Mouse (Mus musculus) neural tube, embryonic 11.5 days (tissue): ENCODE data around the gene Rnf223. TPM values are rescaled to one million over a fixed set of nuclear protein-coding genes. Genes with fewer than 3 reads are reported as not detected.

ENCODE experiments used
- ATAC-seq: fragments of 200-750 bp; cut with Nextera tagmentation; 2 replicates; pipeline ENCODE4 v1.8.0; 2017; ENCODE audit warnings: moderate number of reproducible peaks, mild to moderate bottlenecking, moderate TSS enrichment, moderate library complexity; ENCODE audit not compliant: insufficient read depth, low FRiP score, low TSS enrichment
- DNase-seq: peaks from one replicate; pipeline ENCODE4 v3.0.0-alpha.2; 2015; ENCODE audit warnings: low spot score
- H3K27ac ChIP-seq: fragments of 300-500 bp; sonication (generic); 2 replicates; pipeline ENCODE4 v1.5.1; 2014; ENCODE audit warnings: low read depth, mild to moderate bottlenecking, low read length
- H3K27me3 ChIP-seq: fragments of 300-500 bp; sonication (generic); 2 replicates; pipeline ENCODE4 v1.6.1; 2014; ENCODE audit warnings: mild to moderate bottlenecking, low read length, mixed read lengths; ENCODE audit not compliant: control insufficient read depth, insufficient read depth
- H3K36me3 ChIP-seq: fragments of 300-500 bp; sonication (generic); 2 replicates; pipeline ENCODE4 v1.6.1; 2014; ENCODE audit warnings: mild to moderate bottlenecking, low read length, moderate library complexity, mixed read lengths; ENCODE audit not compliant: control insufficient read depth, insufficient read depth
- H3K4me1 ChIP-seq: fragments of 300-500 bp; sonication (generic); 2 replicates; pipeline ENCODE4 v1.6.1; 2014; ENCODE audit warnings: low read length, mixed read lengths; ENCODE audit not compliant: control insufficient read depth, insufficient read depth
- H3K4me2 ChIP-seq: fragments of 300-500 bp; sonication (generic); 2 replicates; pipeline ENCODE4 v1.6.1; 2014; ENCODE audit warnings: low read depth, mild to moderate bottlenecking, moderate library complexity
- H3K4me3 ChIP-seq: fragments of 300-500 bp; sonication (generic); 2 replicates; pipeline ENCODE4 v1.5.1; 2014; ENCODE audit warnings: low read depth, low read length
- H3K9ac ChIP-seq: fragments of 300-500 bp; sonication (generic); 2 replicates; pipeline ENCODE4 v1.6.1; 2014; ENCODE audit warnings: mild to moderate bottlenecking, low read length
- H3K9me3 ChIP-seq: fragments of 300-500 bp; sonication (generic); 2 replicates; pipeline ENCODE4 v1.6.1; 2016; ENCODE audit warnings: low read length; ENCODE audit not compliant: control insufficient read depth
- WGBS: fragments of 180-500 bp; shearing (Covaris S2); extraction: QIAGEN DNeasy Blood & Tissue Kit; methylation state at CpG from one replicate; pipeline ENCODE4 v1.1.7; 2014; 5-methylcytosine and 5-hydroxymethylcytosine counted together
- polyA plus RNA-seq: library from polyadenylated mRNA; unstranded; fragments of >200 nt; fragmentation: Nextera tagmentation; extraction: Ambion mirVana; gene quantifications from 2 replicates; pipeline ENCODE4 v1.2.1, GENCODE M21; 2014

Rnf223 gene
- polyA plus RNA-seq, 1 experiment from 2014 or later = 0.73 TPM

DNA sequence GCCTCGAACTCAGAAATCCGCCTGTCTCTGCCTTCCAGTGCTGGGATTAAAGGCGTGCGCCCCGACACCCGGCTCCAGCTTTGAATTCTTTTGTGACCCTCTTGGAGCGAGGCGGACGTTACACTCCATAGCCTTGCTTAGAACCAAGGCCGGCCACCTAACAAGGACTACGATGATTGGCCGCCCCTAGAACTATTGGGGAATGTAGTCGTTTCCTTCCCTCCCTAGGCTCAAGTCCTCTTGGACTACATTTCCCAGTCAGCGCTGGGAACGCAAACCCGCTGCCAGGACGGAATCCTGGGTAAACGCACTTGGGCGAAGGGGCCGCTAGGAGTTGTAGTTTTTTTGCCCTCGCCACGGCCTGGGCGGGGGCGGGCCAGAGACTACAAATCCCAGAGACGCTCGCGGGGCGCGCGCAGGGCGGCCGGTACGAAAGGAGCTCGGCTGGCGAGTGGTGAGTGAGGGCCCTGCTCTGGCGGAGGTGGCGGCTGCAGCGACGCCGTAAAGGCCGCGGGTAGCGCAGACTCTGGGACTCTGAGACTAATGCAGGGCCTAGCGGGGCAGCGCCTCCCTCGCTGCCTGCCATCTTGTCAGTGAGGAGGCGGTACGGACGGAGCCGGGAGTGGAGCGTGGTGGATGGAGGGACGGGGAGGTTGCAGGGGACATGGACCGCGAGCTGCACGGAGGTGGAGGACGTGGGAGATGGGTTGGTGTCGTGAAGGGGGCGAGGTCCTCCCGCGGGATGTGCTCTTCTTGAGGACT lies 20.6 kb upstream of the Rnf223 start, which contains the start of gene 9430015G10Rik:
Gene 9430015G10Rik, plus strand, starts transcription at position 413 of the 762 bp plus-strand sequence.
- Histone ChIP-seq H3K36me3 (no peaks in the 10 kb centered on the region; the same call in 1 of the 2 replicates), H3K27me3 (no peaks in the 10 kb centered on the region), H3K4me3 (peak within 1 kb of the TSS; percentile 61), H3K4me2 (peak within 1 kb of the TSS; percentile 54), H3K9ac (peak within 1 kb of the TSS; percentile 77), H3K4me1 (no peaks in the 10 kb centered on the region), H3K27ac (peak within 1 kb of the TSS; percentile 74), H3K9me3 (no peaks in the 10 kb centered on the region)
- ATAC-seq (peak; percentile 98), DNase-seq (peak; percentile 100)
- 0% methylated on average over 60 of the region's 60 CpGs for WGBS

- no peak for ATAC-seq
- no peak overlapping the region for H3K9ac ChIP-seq
- DNase-seq = no peak
- no peaks in the 10 kb centered on the region for H3K9me3 ChIP-seq
- H3K36me3 ChIP-seq = peaks cover 39% of the 10 kb centered on the region
- no peak overlapping the region for H3K27ac ChIP-seq
- no peak overlapping the region for H3K4me2 ChIP-seq
- H3K4me1 ChIP-seq = no peaks in the 10 kb centered on the region
- H3K27me3 ChIP-seq = no peaks in the 10 kb centered on the region
- WGBS = 93% methylated on average over 7 of the region's 7 CpGs
- H3K4me3 ChIP-seq = no peak overlapping the region
Measured at GRCm38 (mm10) chr4:156124077-156124476, 6.2 kb upstream of the Rnf223 start.

DNA sequence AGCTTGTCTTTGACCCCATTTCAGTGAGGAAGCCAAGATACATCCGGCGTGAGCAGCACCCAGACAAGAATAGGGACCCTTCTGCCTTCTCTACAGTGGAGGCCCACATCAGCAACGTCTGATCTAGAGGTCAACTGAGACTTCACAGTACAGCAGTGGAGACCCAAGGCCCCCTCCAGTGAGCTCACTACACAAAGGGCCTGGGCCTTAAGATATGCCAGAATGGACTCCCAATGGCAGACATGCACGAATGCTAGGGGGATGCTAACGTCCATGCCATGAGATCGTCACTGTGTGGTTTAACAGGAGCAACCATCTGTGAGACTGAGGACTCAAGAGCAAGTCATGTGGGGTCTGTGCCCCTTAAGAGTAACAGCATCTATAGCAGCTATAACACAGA lies 4.9 kb upstream of the Rnf223 start:
- Histone ChIP-seq H3K4me2 (no peak overlapping the region), H3K36me3 (peaks cover 30% of the 10 kb centered on the region), H3K4me3 (no peak overlapping the region), H3K27me3 (no peaks in the 10 kb centered on the region), H3K9me3 (no peaks in the 10 kb centered on the region), H3K9ac (no peak overlapping the region), H3K27ac (no peak overlapping the region), H3K4me1 (no peaks in the 10 kb centered on the region)
- DNase-seq (no peak), ATAC-seq (no peak)
- 97% methylated on average over 6 of the region's 6 CpGs for WGBS

- Histone ChIP-seq H3K36me3 (peaks cover 26% of the 10 kb centered on the region), H3K4me1 (no peaks in the 10 kb centered on the region), H3K4me2 (no peak overlapping the region), H3K27me3 (no peaks in the 10 kb centered on the region), H3K9me3 (no peaks in the 10 kb centered on the region), H3K27ac (no peak overlapping the region), H3K9ac (no peak overlapping the region), H3K4me3 (no peak overlapping the region)
- ATAC-seq = no peak
- 92% methylated on average over 7 of the region's 7 CpGs for WGBS
- no peak for DNase-seq
Measured at GRCm38 (mm10) chr4:156126841-156127240, 3.5 kb upstream of the Rnf223 start.

DNA sequence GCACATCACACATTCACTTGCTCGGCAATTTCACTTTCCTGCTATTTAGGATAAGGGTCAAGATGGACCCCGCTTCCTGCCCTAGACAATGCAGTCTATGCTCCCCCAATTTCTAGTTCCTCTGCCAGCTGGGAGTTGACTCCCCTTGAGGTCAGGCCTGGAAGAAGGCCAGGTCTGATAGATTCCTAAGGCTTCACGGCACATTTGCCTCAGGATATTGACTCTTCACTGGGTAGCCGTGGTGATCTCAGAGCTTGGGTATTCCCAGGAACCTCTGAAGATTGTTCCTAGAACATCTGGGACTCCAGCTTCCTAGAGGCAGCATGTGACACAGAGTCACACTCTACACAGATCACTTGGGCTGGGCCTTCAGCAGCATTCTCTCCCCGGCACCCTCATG lies 1.6 kb upstream of the Rnf223 start:
- 91% methylated on average over 5 of the region's 5 CpGs for WGBS
- no peak for ATAC-seq

DNA sequence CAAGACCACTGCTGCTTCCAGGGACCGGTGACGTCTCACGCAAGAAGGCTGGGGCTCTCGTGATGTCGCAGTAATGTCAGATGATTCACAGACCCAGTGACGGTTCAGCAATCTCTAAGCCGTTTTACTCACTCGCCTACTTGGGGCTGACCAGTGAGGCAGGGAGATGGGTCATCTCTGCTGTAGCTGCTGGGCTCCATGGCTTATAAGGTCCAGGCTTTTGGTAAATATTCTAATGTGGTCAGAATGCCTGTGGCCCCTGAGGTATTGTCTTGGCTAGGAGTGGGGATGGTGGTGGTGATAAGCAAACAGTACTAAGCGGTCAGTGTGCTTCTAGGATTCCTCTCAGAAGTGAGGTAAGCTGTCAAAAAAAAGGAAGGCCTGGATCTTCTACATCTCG lies 627 bp downstream of the Rnf223 start:
- H3K4me1 ChIP-seq = no peaks in the 10 kb centered on the region
- no peak overlapping the region for H3K9ac ChIP-seq
- no peaks in the 10 kb centered on the region for H3K27me3 ChIP-seq
- no peak for ATAC-seq
- DNase-seq = no peak
- H3K36me3 ChIP-seq = peaks cover 7% of the 10 kb centered on the region; the same call in 1 of the 2 replicates
- no peak overlapping the region for H3K27ac ChIP-seq
- H3K4me2 ChIP-seq = no peak overlapping the region
- H3K4me3 ChIP-seq = no peak overlapping the region
- WGBS = 90% methylated on average over 10 of the region's 10 CpGs
- H3K9me3 ChIP-seq = no peaks in the 10 kb centered on the region

More for the DNA sequence above, 1.6 kb upstream of the Rnf223 start:
- no peak overlapping the region for H3K4me3 ChIP-seq
- no peaks in the 10 kb centered on the region for H3K9me3 ChIP-seq
- H3K9ac ChIP-seq = no peak overlapping the region
- H3K27me3 ChIP-seq = no peaks in the 10 kb centered on the region
- no peaks in the 10 kb centered on the region for H3K4me1 ChIP-seq
- DNase-seq = no peak
- H3K4me2 ChIP-seq = no peak overlapping the region
- peaks cover 18% of the 10 kb centered on the region for H3K36me3 ChIP-seq
- no peak overlapping the region for H3K27ac ChIP-seq

- ATAC-seq (no peak), DNase-seq (no peak)
- H3K9me3 ChIP-seq = no peaks in the 10 kb centered on the region
- H3K4me3 ChIP-seq = no peak overlapping the region
- no peak overlapping the region for H3K9ac ChIP-seq
- no peaks in the 10 kb centered on the region for H3K27me3 ChIP-seq
- no peaks in the 10 kb centered on the region for H3K36me3 ChIP-seq
- WGBS = 64% methylated on average over 5 of the region's 5 CpGs
- no peak overlapping the region for H3K27ac ChIP-seq
- no peak overlapping the region for H3K4me2 ChIP-seq
- no peaks in the 10 kb centered on the region for H3K4me1 ChIP-seq
Measured at GRCm38 (mm10) chr4:156133334-156133733, 3.0 kb downstream of the Rnf223 start.

GRCm38 (mm10) chr4:156133943-156134605 lies 3.8 kb downstream of the Rnf223 start:
- Histone ChIP-seq H3K27me3 (no peaks in the 10 kb centered on the region), H3K9me3 (no peaks in the 10 kb centered on the region), H3K4me2 (no peak overlapping the region), H3K9ac (no peak overlapping the region), H3K4me3 (no peak overlapping the region), H3K4me1 (no peaks in the 10 kb centered on the region), H3K36me3 (no peaks in the 10 kb centered on the region), H3K27ac (no peak overlapping the region)
- DNase-seq = no peak
- no peak for ATAC-seq
- 82% methylated on average over 12 of the region's 12 CpGs for WGBS

DNA sequence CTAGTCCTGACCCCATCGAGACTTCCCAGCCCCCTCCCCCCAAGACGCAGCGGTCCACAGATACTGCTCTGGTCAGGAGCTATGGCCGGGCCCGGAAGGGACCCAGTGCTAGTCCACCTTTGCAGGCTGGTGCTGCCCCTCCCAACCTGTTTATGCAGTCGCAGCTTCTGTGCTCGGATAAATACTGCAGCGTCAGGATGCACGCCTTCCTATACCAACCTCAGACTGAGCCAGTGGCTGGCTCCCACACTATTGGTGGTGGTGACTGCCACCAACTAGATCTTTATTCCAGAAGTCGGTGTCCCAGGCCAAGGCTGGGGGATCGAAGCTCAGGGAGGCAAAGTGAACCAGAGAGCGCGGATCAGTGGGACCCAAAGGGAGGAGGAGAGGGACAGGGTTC lies 4.8 kb downstream of the Rnf223 start:
- no peak for ATAC-seq
- no peaks in the 10 kb centered on the region for H3K9me3 ChIP-seq
- no peak overlapping the region for H3K27ac ChIP-seq
- H3K4me3 ChIP-seq = no peak overlapping the region
- no peak overlapping the region for H3K9ac ChIP-seq
- no peak for DNase-seq
- 93% methylated on average over 13 of the region's 13 CpGs for WGBS
- H3K36me3 ChIP-seq = no peaks in the 10 kb centered on the region
- H3K27me3 ChIP-seq = no peaks in the 10 kb centered on the region
- no peaks in the 10 kb centered on the region for H3K4me1 ChIP-seq
- H3K4me2 ChIP-seq = no peak overlapping the region
